Mouse (Mus musculus) adrenal gland, adult 2 months (tissue): ENCODE results near the gene Slc31a2. TPM values are rescaled to one million over a fixed set of nuclear protein-coding genes. Genes with fewer than 3 reads are reported as not detected.

Experiments
- DNase-seq: peaks from one replicate; pipeline ENCODE4 v3.0.0; 2021
- polyA plus RNA-seq: library from polyadenylated mRNA; depleted of rRNA; stranded (reverse); fragments of >200 nt; gene quantifications from 2 replicates; pipeline ENCODE4 v1.2.3, GENCODE M21; 2012; rRNA removed
- total RNA-seq, 2 experiments: library from RNA; stranded (reverse); gene quantifications; 2 replicates each; pipeline ENCODE4 v1.2.3; 2021

Gene Slc31a2
- total and polyA plus RNA-seq, 3 experiments: 21.2 to 51.9 (median 40.5) TPM

GRCm38 (mm10) chr4:62316456-62316855 lies 54.1 kb downstream of the Slc31a2 start:
- DNase-seq: no peak

- no peak for DNase-seq
These were observed 55.9 kb downstream of the Slc31a2 start for GRCm38 (mm10) chr4:62318294-62318693.

GRCm38 (mm10) chr4:62322684-62323083 lies 60.3 kb downstream of the Slc31a2 start:
- no peak for DNase-seq

DNA sequence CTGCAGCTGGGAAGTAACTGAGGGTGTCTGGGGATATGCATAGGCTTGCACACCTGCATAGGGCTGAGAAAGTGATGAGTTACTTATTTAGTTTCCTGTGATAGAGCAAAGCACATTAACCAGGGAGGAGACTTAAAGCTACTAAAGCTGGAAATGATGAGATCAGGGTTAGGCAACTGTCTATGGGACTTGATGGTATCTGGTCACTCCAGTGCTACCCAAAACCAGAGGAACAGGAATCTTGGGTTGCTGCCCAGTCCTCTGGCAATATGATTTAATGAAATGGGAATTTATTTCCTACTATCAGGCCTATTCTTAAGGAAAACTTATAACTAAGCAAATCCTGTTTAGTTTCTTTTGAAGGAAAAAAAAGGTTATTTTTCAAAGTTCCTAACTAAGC lies 63.7 kb downstream of the Slc31a2 start:
- DNase-seq: no peak

DNA sequence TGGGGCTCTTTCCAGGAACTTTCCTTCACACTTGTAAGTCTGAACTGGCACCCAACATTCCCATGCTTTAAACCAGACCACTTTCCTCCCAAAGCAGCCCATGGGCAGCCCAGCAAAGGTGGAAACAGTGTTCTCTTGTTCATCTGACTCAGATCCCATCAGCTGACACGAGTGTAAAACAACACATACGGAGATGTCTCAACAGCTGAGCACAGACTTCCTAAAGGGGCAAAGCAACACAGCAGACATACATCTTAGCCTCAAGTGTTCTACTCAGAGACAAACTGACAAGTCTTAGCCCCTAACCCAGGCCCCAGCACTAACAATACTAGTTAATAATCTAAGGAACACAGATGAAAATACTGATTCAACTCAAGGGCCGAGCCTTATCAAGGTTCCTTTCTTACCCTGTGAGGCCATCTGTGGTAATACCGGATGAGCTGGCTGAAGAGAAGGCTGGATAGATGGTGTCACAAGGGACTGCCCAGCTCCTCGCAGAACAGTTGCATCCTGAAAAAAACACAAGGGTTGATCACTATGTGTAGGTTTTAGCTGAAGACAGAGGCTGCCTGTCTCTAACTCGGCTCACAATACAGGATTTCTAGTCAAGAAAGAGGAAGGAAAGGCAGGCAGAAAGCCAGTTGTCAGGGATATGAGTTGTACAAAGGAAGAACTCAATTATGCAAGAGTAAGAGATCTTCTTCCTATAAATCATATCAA lies 66.7 kb downstream of the Slc31a2 start:
- peak; percentile 28 for DNase-seq

- no peak for DNase-seq
These were observed 69.6 kb downstream of the Slc31a2 start for GRCm38 (mm10) chr4:62331977-62332376.

DNA sequence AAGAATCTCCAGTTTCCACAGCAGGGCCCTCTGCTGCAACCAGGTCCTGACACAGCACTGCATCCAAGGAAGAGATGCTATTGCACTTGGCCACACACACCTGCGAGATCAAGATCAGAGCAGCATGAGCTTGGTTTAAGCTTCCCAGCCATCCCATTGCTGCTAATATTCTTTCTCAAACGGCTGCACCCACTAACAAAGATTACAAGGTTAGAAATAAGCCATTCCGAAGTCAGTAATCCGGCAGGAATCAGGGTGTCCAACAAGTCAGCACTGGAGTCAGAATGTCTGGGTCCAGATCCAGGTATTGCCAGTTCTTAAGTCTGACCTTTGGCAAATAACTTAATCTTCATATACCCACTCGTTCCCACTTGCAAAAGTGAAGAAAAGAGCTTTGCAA lies 76.2 kb downstream of the Slc31a2 start:
- DNase-seq: no peak

DNA sequence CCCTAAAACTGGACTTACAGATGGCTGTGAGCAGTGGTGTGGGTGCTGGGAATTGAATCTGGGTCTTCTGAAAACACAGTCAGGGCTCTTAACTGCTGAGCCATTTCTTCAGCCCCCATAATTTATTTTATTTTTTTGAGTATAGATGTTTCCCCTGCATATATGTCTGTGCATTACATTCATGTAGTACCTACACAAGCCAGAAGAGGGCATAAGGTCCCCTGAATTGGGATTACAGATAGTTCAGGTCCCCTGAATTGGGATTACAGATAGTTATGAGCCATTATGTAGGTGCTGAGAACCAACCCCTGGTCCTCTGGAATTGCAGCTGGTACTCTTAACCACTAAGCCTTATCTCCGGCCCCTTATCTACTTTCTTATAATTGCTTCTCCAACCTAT lies 81.6 kb downstream of the Slc31a2 start:
- DNase-seq: no peak

DNA sequence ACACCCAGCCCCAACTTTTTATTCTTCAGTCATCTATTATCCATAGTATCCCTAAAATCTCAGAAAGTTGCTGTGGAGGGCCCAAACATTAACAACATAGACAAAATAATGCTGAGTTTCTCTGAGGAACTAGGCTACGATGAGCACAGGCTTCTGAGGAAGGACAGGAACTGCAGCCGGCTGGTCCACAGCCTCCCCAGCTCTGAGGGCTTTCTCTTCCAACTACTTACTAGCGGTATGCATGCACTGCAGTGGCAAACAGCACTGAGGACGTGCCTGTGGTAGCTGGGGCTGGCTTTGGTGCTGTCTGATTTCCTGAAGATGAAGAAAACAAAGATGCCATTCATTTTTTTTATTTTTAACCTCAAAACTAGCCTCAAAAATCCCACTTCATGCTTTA lies 83.5 kb downstream of the Slc31a2 start:
- DNase-seq: no peak

DNA sequence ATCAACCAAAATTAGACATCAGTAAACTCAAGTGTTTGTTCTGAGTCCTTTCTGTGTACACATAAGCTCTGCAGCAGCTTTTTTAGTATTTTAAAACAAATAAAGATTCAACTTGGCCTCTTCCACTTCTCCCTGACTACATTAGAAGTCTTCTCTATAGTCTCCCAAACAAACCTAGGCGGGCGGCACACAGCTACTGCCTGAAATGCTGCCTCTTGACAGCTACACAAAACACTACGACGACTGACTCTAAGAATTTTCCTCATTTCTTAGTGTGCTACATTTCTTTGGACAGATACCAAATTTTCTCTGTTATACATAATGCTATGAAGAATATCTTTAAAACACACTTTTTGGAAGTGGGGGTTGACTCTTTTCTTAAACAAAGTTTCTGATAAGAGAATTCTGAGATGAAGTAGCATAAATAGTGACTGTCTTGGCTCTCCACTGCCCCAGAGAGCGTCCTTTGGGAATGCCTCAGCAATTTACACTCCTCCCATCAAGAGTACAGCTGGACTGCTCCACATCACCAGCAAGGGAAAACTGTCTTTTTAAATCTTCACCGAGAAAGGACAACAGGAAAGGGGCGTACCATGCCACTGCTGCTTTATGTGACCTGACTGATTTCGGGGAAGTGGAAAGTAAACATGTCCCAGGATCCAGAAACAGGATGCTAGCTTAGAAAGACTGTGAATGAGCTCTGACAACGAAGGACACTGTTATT lies 85.4 kb downstream of the Slc31a2 start:
- DNase-seq: no peak

Other genes with a start within 250 kb of the Slc31a2 start
- not detected for gene Mup20, start 208.4 kb upstream of the Slc31a2 start, total RNA-seq
- gene Mup20, start 208.4 kb upstream of the Slc31a2 start, polyA plus RNA-seq: not detected in 2 replicates
- 10 to 100 TPM in 1 of 2 experiments, 1 to 10 TPM in 1; 1.4 to 15.0 TPM for gene Mup3, start 175.2 kb upstream of the Slc31a2 start, total RNA-seq
- gene Mup3, start 175.2 kb upstream of the Slc31a2 start, polyA plus RNA-seq: 0.11 and 1.1 TPM in 2 replicates
- gene Mup21, start 111.7 kb upstream of the Slc31a2 start, total RNA-seq: not detected
- gene Mup21, start 111.7 kb upstream of the Slc31a2 start, polyA plus RNA-seq: not detected in 2 replicates
- gene Zfp37, start 31.5 kb upstream of the Slc31a2 start, total RNA-seq: 1 to 10 TPM; 5.3 to 7.3 TPM
- 0.06 and 0.10 TPM in 2 replicates for gene Zfp37, start 31.5 kb upstream of the Slc31a2 start, polyA plus RNA-seq
- 10 to 100 TPM; 35.2 to 36.9 TPM for gene Fkbp15, start 98.0 kb downstream of the Slc31a2 start, total RNA-seq
- gene Fkbp15, start 98.0 kb downstream of the Slc31a2 start, polyA plus RNA-seq: 21.8 and 27.4 TPM in 2 replicates
- 10 to 100 TPM; 50.1 to 50.7 TPM for gene Slc31a1, start 98.2 kb downstream of the Slc31a2 start, total RNA-seq
- gene Slc31a1, start 98.2 kb downstream of the Slc31a2 start, polyA plus RNA-seq: 11.6 and 12.3 TPM in 2 replicates
- 10 to 100 TPM; 62.0 to 67.5 TPM for gene Cdc26, start 146.1 kb downstream of the Slc31a2 start, total RNA-seq
- 7.9 and 12.5 TPM in 2 replicates for gene Cdc26, start 146.1 kb downstream of the Slc31a2 start, polyA plus RNA-seq
- gene Prpf4, start 146.2 kb downstream of the Slc31a2 start, total RNA-seq: 10 to 100 TPM; 21.6 to 23.6 TPM
- 9.1 and 15.1 TPM in 2 replicates for gene Prpf4, start 146.2 kb downstream of the Slc31a2 start, polyA plus RNA-seq
- 1 to 10 TPM in 1 of 2 experiments, not detected in 1; 1.1 TPM for gene Rnf183, start 172.7 kb downstream of the Slc31a2 start, total RNA-seq
- 0.28 and 3.3 TPM in 2 replicates for gene Rnf183, start 172.7 kb downstream of the Slc31a2 start, polyA plus RNA-seq
- 1 to 10 TPM in 1 of 2 experiments, under 1 TPM in 1; 0.78 to 2.0 TPM for gene Wdr31, start 208.3 kb downstream of the Slc31a2 start, total RNA-seq
- 1.3 and 2.6 TPM in 2 replicates for gene Wdr31, start 208.3 kb downstream of the Slc31a2 start, polyA plus RNA-seq
- 10 to 100 TPM in 1 of 2 experiments, 1 to 10 TPM in 1; 3.0 to 13.9 TPM for gene Bspry, start 217.5 kb downstream of the Slc31a2 start, total RNA-seq
- gene Bspry, start 217.5 kb downstream of the Slc31a2 start, polyA plus RNA-seq: 10.9 and 15.3 TPM in 2 replicates
- 10 to 100 TPM in 1 of 2 experiments, 1 to 10 TPM in 1; 9.2 to 26.1 TPM for gene Hdhd3, start 240.9 kb downstream of the Slc31a2 start, total RNA-seq
- 16.8 and 20.1 TPM in 2 replicates for gene Hdhd3, start 240.9 kb downstream of the Slc31a2 start, polyA plus RNA-seq